Mouse (Mus musculus) bone marrow, adult 2 months (tissue): Measurements from ENCODE around the gene Ptprq.

Experiments used
- CTCF ChIP-seq: fragments of 200-500 bp; IDR thresholded peaks from 2 replicates; pipeline ENCODE4 v1.5.1; 2011; ENCODE audit warnings: low read length, control low read depth; ENCODE audit not compliant: control insufficient read depth, insufficient read depth
- POLR2A ChIP-seq: fragments of 200-500 bp; IDR thresholded peaks from 2 replicates; pipeline ENCODE4 v1.6.1; 2011; ENCODE audit warnings: low read depth, mild to moderate bottlenecking, control low read depth, low read length, borderline replicate concordance; ENCODE audit not compliant: control insufficient read depth

DNA sequence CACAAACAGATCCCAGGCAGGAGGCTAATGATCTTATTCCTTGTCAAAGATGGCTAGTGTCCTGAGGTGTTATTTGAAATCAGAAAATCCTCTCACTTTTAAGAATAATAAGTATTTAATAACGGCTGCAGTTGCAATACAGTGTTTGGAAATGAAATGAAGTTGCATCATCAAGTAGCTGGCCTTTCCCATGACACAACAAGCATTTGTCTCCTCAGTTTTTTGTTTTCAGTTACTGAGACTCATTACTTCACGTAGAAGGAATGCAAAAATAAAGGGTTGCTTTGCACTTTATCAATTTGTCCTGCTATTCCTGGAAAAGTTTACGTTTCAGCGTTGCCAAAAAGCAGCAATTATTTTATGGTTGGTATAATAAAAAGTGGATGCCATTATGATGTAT lies 216.4 kb downstream of the Ptprq start:
- TF ChIP-seq POLR2A (no peak), CTCF (no peak)
